Mouse (Mus musculus): Measurements from ENCODE around the gene Asphd1. TPM values are rescaled to one million over a fixed set of nuclear protein-coding genes. Genes with fewer than 3 reads are reported as not detected.

Asphd1 gene
- polyA plus RNA-seq, 1 experiment from 2014 or later, result not detected

DNA sequence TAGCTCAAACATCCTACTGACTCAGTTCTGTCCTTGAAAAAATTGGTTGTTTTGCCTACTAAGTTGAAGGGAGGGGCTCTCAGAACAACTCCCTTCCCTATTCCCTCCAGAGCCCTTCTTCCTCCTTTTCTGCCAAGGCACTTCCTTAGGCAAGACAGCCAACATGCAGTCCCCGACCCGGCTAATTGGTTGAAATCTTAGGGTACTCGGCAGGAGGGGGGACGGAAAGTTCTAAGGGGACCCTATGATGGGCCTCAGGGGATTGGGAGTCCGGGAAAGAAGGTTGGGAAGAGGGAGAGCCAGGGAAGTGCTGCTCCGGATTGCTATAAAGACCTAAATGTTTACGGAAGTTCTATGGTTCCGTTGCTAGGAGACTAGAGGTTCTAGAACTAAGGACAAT lies 26.1 kb upstream of the Asphd1 start:
- TF ChIP-seq CTCF (IDR thresholded peaks at IDR 0.05; ENCODE audit: low read depth), result no peak
- Histone ChIP-seq H3K36me3 (ENCODE audit: insufficient read depth, low read length) (peaks cover 20% of the 10 kb centered on the region), H3K27me3 (ENCODE audit: insufficient read depth, low read length) (no peaks in the 10 kb centered on the region), H3K4me2 (ENCODE audit: low read length) (peak overlapping the region; percentile 68), H3K4me1 (replicated peaks; ENCODE audit: insufficient read depth, low read length) (0 out of 2 replicates have a peak, but pooled peaks cover 4% of the 10 kb centered on the region), H3K27ac (peak overlapping the region; percentile 95), H3K4me3 (replicated peaks; ENCODE audit: low read depth, low read length) (peak overlapping the region; percentile 73), H3K9ac (ENCODE audit: low read depth, low read length) (peak overlapping the region; percentile 87; the same call in 1 of the 2 replicates), H3K9me3 (replicated peaks; ENCODE audit: low read length) (no peaks in the 10 kb centered on the region)
- ATAC-seq (replicated peaks; ENCODE audit: low FRiP score, low read depth) (0 out of 2 replicates have a peak, but pooled peaks have one; percentile 2), DNase-seq (ENCODE audit: low spot score) (peak; percentile 11)
- 12% methylated on average over 8 of the region's 8 CpGs for WGBS

DNA sequence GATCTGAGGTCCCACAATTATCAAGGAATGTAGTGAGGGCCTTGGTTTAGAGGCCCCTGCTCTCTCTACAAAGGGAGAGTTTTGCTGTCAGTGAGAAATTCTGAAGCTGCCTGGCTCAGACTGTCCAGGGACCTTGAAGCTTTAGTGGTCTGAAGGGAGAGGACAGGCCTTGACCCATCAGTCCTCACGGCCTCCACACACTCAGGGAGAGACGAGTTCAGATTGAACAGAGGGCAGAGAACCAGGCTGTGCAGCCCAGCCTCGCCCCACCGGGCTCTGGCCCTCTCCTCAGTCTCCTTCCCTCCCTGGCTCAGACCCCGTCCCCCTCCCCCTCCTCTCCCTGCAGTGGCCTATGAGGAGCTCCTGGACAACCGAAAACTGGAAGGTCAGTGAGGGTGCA lies 18.0 kb upstream of the Asphd1 start:
- Histone ChIP-seq H3K4me3 (replicated peaks; ENCODE audit: low read depth, low read length) (no peak overlapping the region), H3K36me3 (ENCODE audit: insufficient read depth, low read length) (no peaks in the 10 kb centered on the region), H3K9ac (ENCODE audit: low read depth, low read length) (no peak overlapping the region), H3K4me1 (replicated peaks; ENCODE audit: insufficient read depth, low read length) (no peaks in the 10 kb centered on the region), H3K4me2 (ENCODE audit: low read length) (no peak overlapping the region), H3K27me3 (ENCODE audit: insufficient read depth, low read length) (no peaks in the 10 kb centered on the region), H3K27ac (no peak overlapping the region), H3K9me3 (replicated peaks; ENCODE audit: low read length) (no peaks in the 10 kb centered on the region)
- ATAC-seq (replicated peaks; ENCODE audit: low FRiP score, low read depth) (no peak), DNase-seq (ENCODE audit: low spot score) (no peak)
- WGBS, result 67% methylated on average over 6 of the region's 6 CpGs
- TF ChIP-seq CTCF (IDR thresholded peaks at IDR 0.05; ENCODE audit: low read depth), result no peak

DNA sequence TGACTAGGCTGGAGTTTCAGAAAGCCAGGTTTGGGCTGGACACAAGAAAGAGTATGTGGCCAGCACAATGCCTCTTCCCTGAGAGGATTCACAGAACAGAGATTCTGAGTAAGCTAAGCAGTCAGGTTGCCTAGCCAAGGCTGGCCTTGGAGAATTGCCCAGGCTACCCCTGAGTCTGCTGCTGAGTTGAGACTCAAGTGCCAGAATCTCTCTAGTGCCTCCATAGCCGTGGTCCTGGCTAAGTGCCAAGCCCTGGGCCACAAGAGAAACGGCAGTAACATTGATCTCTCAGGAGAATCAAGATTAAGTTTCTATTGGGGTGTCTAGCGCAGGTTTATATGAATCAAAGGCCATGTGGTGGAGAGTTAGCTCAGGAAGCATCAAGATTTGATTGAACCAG lies 16.2 kb upstream of the Asphd1 start:
- DNase-seq (ENCODE audit: low spot score) (no peak), ATAC-seq (replicated peaks; ENCODE audit: low FRiP score, low read depth) (no peak)
- Histone ChIP-seq H3K9ac (ENCODE audit: low read depth, low read length) (no peak overlapping the region), H3K36me3 (ENCODE audit: insufficient read depth, low read length) (no peaks in the 10 kb centered on the region), H3K4me1 (replicated peaks; ENCODE audit: insufficient read depth, low read length) (no peaks in the 10 kb centered on the region), H3K9me3 (replicated peaks; ENCODE audit: low read length) (no peaks in the 10 kb centered on the region), H3K27ac (no peak overlapping the region), H3K27me3 (ENCODE audit: insufficient read depth, low read length) (no peaks in the 10 kb centered on the region), H3K4me3 (replicated peaks; ENCODE audit: low read depth, low read length) (no peak overlapping the region), H3K4me2 (ENCODE audit: low read length) (no peak overlapping the region)
- WGBS, result 60% methylated on average over 3 of the region's 3 CpGs
- TF ChIP-seq CTCF (IDR thresholded peaks at IDR 0.05; ENCODE audit: low read depth), result no peak

DNA sequence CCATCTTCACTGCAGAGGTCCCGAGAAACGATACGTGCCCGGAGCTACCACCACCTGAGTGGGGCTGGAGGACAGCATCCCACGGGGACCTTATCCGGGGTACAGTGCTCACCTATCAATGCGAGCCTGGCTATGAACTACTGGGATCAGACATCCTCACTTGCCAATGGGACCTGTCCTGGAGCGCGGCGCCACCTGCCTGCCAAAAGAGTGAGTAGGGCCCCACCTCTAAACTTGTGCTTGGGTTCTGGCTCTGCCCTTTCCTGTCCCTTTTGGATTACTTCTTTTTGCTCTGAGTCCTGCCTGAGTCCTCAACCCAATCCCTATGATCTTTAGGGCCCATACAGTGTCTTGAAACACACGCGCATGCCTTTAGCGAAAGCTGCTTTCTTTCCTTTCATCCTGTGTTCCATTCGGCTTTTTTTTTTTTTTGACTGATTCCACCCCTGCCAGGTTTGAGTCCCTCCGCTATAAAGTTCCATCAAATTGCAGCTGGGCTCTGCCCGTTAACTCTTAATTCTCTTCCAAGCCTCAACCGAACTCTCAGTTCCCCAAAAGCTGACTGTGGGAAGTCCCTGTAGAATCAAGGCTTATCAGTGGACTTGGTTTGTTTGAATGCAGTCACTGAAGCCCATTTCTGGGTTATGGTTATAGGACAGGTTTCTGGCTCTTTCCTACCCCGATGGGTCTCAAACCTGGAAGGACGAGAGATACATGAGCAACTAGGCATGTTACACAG lies 14.3 kb upstream of the Asphd1 start:
- no peak overlapping the region for H3K4me2 ChIP-seq (ENCODE audit: low read length)
- ATAC-seq (replicated peaks; ENCODE audit: low FRiP score, low read depth), result no peak
- H3K27me3 ChIP-seq (ENCODE audit: insufficient read depth, low read length), result no peaks in the 10 kb centered on the region
- no peak overlapping the region for H3K4me3 ChIP-seq (replicated peaks; ENCODE audit: low read depth, low read length)
- TF ChIP-seq CTCF (IDR thresholded peaks at IDR 0.05; ENCODE audit: low read depth), result peak; percentile 77
- H3K36me3 ChIP-seq (ENCODE audit: insufficient read depth, low read length), result no peaks in the 10 kb centered on the region
- H3K9me3 ChIP-seq (replicated peaks; ENCODE audit: low read length), result no peaks in the 10 kb centered on the region
- H3K4me1 ChIP-seq (replicated peaks; ENCODE audit: insufficient read depth, low read length), result no peaks in the 10 kb centered on the region
- 25% methylated on average over 19 of the region's 19 CpGs for WGBS
- DNase-seq (ENCODE audit: low spot score), result peak; percentile 57
- H3K9ac ChIP-seq (ENCODE audit: low read depth, low read length), result no peak overlapping the region
- H3K27ac ChIP-seq, result no peak overlapping the region

DNA sequence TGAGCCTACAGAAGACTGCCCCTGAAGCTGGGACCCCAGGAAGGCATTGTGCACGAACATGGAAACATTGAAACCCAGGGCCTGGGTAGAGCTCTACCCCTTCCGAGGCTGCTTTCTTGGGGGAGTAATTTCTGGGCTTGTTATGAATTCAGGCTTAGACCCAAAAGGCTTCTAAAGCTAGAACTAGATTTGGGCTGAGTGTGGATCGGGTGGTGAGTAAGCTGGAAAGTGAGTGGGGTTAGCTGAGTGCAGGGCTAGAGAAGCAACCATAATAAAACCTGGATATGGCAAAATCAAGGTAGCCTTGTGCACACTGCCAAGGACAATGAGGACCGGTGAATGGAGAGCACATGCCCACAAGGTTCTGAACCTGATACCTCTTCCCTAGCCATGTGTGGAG lies 12.6 kb upstream of the Asphd1 start:
- no peak overlapping the region for H3K4me3 ChIP-seq (replicated peaks; ENCODE audit: low read depth, low read length)
- no peak for ATAC-seq (replicated peaks; ENCODE audit: low FRiP score, low read depth)
- no peaks in the 10 kb centered on the region for H3K4me1 ChIP-seq (replicated peaks; ENCODE audit: insufficient read depth, low read length)
- no peaks in the 10 kb centered on the region for H3K36me3 ChIP-seq (ENCODE audit: insufficient read depth, low read length)
- H3K27ac ChIP-seq, result no peak overlapping the region
- H3K27me3 ChIP-seq (ENCODE audit: insufficient read depth, low read length), result no peaks in the 10 kb centered on the region
- H3K9me3 ChIP-seq (replicated peaks; ENCODE audit: low read length), result no peaks in the 10 kb centered on the region
- 83% methylated on average over 4 of the region's 4 CpGs for WGBS
- no peak for DNase-seq (ENCODE audit: low spot score)
- no peak for TF ChIP-seq CTCF (IDR thresholded peaks at IDR 0.05; ENCODE audit: low read depth)
- no peak overlapping the region for H3K4me2 ChIP-seq (ENCODE audit: low read length)
- H3K9ac ChIP-seq (ENCODE audit: low read depth, low read length), result no peak overlapping the region

DNA sequence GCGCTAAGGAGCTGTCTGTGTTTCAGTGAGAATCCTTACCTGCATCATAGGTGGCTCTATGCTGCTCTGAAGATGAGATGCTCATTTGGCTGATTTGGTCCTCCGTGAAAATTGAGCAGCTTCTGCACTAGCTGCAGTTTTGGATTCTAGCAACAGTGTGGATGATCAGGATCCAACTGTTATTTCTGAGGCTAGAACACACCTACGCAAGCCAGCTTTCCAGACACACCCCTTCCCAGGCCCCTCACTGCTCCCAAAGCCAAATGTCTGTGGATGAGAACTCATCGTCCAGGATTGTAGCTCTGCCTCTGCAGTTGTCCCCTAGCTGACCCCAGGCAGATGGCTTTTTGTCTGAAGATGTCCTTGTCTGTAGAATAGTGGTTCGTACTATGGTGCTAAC lies 11.7 kb upstream of the Asphd1 start:
- ATAC-seq (replicated peaks; ENCODE audit: low FRiP score, low read depth) (no peak), DNase-seq (ENCODE audit: low spot score) (no peak)
- WGBS, result 85% methylated on average over 5 of the region's 5 CpGs
- H3K4me2 ChIP-seq (ENCODE audit: low read length), result no peak overlapping the region
- H3K4me1 ChIP-seq (replicated peaks; ENCODE audit: insufficient read depth, low read length), result no peaks in the 10 kb centered on the region
- no peak overlapping the region for H3K9ac ChIP-seq (ENCODE audit: low read depth, low read length)
- H3K27ac ChIP-seq, result no peak overlapping the region
- no peak overlapping the region for H3K4me3 ChIP-seq (replicated peaks; ENCODE audit: low read depth, low read length)
- no peak for TF ChIP-seq CTCF (IDR thresholded peaks at IDR 0.05; ENCODE audit: low read depth)
- H3K27me3 ChIP-seq (ENCODE audit: insufficient read depth, low read length), result no peaks in the 10 kb centered on the region
- no peaks in the 10 kb centered on the region for H3K9me3 ChIP-seq (replicated peaks; ENCODE audit: low read length)
- no peaks in the 10 kb centered on the region for H3K36me3 ChIP-seq (ENCODE audit: insufficient read depth, low read length)

Data from kidney, postnatal 0 days (tissue).